Mouse (Mus musculus) mature B cell (primary cell): ENCODE data around the gene Atg10.
"Not testable (repeated sequence)": the region's sequence is repeated elsewhere in the genome, so short reads cannot be mapped to it uniquely, and the experiment has no call there.

Experiments used
- in situ Hi-C: fragments of 300-500 bp; cut with MboI; formaldehyde crosslinking; loops from 2 replicates; pipeline ENCODE4 v1.14.3; 2019

Gene Atg10

GRCm38 (mm10) chr13:91223587-91224437, at the start of gene Atg10:
Gene Atg10, minus strand, starts transcription at chr13:91223968.
- in situ Hi-C loops, result no loop called here

GRCm38 (mm10) chr13:91252406-91252805, 28.6 kb upstream of the Atg10 start:
- in situ Hi-C loops, result no loop called here

- in situ Hi-C loops, result no loop called here
Observed at GRCm38 (mm10) chr13:91251636-91252035, 27.9 kb upstream of the Atg10 start.

- in situ Hi-C loops, result not testable (repeated sequence)
Observed at GRCm38 (mm10) chr13:91250050-91250449, 26.3 kb upstream of the Atg10 start.

- in situ Hi-C loops, result no loop called here
Observed at GRCm38 (mm10) chr13:91246472-91246871, 22.7 kb upstream of the Atg10 start.

GRCm38 (mm10) chr13:91237976-91238375, 14.2 kb upstream of the Atg10 start:
- in situ Hi-C loops, result no loop called here

- in situ Hi-C loops, result no loop called here
Observed at GRCm38 (mm10) chr13:91236884-91237283, 13.1 kb upstream of the Atg10 start.

GRCm38 (mm10) chr13:91224438-91224814, 658 bp upstream of the Atg10 start:
- in situ Hi-C loops, result no loop called here

GRCm38 (mm10) chr13:91223063-91223462, 705 bp downstream of the Atg10 start:
- in situ Hi-C loops, result no loop called here

- in situ Hi-C loops, result no loop called here
Observed at GRCm38 (mm10) chr13:91221696-91222095, 2.1 kb downstream of the Atg10 start.

- in situ Hi-C loops, result no loop called here
Observed at GRCm38 (mm10) chr13:91217691-91218090, 6.1 kb downstream of the Atg10 start.

GRCm38 (mm10) chr13:91216656-91217205, 7.0 kb downstream of the Atg10 start:
- in situ Hi-C loops, result no loop called here

GRCm38 (mm10) chr13:91212958-91213357, 10.8 kb downstream of the Atg10 start:
- in situ Hi-C loops, result no loop called here

GRCm38 (mm10) chr13:91206237-91206636, 17.5 kb downstream of the Atg10 start:
- in situ Hi-C loops, result no loop called here

- in situ Hi-C loops, result no loop called here
Observed at GRCm38 (mm10) chr13:91202564-91202963, 21.2 kb downstream of the Atg10 start.

- in situ Hi-C loops, result no loop called here
Observed at GRCm38 (mm10) chr13:91187378-91188234, 36.2 kb downstream of the Atg10 start.

- in situ Hi-C loops, result no loop called here
Observed at GRCm38 (mm10) chr13:91185248-91185867, 38.4 kb downstream of the Atg10 start.

GRCm38 (mm10) chr13:91184226-91184625, 39.5 kb downstream of the Atg10 start:
- in situ Hi-C loops, result no loop called here

- in situ Hi-C loops, result no loop called here
Observed at GRCm38 (mm10) chr13:91180364-91180763, 43.4 kb downstream of the Atg10 start.

GRCm38 (mm10) chr13:91179174-91179899, 44.4 kb downstream of the Atg10 start:
- in situ Hi-C loops, result no loop called here

GRCm38 (mm10) chr13:91178428-91179160, 45.2 kb downstream of the Atg10 start:
- in situ Hi-C loops, result no loop called here
